Mouse (Mus musculus): ENCODE measurements around the gene Hoxd4.

The Hoxd4 gene

DNA sequence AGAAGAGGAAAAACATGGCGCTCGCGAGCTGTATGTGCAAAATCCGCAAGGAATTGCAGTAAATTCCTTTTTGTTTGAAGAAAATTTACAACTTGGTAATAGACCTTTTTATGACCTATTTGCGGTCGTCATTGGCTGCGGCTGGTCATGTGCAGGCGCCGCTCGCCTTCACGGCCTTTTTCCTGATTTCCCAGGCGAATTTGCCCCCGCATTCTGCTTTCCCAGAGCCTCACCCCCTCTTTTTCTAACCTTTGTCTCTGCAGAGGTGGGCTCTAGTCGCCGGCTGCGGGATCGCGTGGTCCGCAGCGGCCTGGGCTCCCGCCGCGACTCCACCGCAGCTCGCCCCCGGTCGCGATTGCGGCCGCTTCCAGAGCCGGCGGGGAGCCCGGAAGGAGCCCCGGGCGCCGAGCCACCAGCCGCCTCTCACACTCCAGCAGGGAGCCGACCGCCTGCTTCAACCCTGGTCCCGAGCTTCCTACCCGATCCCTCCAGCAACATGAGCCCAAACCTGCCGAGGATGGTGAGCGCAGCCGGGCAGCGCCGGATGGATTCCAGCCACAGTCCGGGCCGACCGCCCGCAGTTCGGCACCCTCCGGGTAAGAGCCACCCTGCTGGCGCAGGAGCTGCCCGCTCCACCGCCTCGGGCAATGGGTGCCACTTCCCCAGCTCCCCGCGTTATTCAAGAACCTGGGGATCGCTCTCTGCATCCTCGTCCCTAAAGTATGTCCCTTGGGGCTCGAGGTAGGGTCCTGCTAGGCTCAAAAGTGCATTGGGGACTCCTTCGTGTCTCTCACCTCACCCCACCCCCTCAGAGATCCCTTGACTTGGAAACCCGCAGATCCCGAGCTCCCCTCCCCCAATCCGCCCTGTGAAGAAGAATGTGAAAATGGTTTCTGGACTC lies at the start of gene Hoxd4, which contains the start of gene Hoxd3:
Gene Hoxd4, plus strand, starts transcription at position 209 of the 901 bp plus-strand sequence.
Gene Hoxd3, plus strand, starts transcription at position 207 of the 901 bp plus-strand sequence.
- no peak for ATAC-seq (ENCODE audit: low TSS enrichment)

DNA sequence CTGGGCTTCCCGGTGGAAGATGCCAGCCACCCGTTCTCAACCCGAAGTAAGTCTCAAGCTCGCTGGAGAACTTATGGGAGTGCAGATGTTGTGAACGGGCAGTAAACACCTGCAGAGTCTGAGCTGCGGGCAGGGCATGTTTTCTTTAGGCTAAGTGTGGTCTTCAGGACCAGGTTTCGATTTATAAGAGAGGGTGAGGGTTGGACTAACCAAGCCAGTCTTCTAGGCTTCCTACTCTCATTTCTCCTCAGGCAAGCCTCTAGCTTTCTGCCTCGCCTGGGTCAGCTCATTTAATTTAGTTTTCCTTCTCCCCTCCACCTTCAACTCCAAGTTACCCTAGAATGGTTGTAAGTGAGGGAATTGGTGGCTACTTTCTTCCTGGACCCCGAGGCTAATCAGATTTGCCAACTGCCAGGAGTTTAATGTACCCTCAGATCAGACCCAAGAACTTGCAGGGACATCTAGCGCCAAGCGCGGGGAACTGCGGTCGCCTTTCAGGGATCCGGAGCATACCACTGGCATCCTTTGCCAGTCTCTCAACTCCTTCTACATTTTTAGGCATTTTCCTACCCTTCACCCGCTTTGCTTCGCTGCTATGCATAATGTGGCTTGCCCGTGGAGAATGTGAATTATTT lies 48.3 kb upstream of the Hoxd4 start:
- ATAC-seq (ENCODE audit: low TSS enrichment): peak; percentile 85

DNA sequence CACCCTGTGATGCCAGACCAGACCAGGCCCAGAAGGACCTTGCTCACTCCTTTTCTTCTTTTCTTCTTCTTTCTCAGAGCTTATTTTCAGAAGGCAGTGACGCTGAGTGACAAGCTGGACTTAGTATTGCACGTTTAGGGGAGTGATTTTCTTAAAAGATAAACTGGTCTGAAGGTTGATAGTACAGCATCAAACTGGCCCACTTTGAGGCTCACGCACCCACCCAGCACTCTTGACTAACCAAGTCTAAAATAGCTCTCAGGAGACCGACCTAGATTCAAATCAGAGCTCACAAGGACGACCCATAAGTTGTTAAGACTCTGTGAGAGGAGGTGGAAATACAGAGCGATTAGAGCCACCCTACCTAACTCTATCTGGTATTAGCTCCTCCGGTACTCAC lies 45.3 kb upstream of the Hoxd4 start:
- ATAC-seq (ENCODE audit: low TSS enrichment): no peak

DNA sequence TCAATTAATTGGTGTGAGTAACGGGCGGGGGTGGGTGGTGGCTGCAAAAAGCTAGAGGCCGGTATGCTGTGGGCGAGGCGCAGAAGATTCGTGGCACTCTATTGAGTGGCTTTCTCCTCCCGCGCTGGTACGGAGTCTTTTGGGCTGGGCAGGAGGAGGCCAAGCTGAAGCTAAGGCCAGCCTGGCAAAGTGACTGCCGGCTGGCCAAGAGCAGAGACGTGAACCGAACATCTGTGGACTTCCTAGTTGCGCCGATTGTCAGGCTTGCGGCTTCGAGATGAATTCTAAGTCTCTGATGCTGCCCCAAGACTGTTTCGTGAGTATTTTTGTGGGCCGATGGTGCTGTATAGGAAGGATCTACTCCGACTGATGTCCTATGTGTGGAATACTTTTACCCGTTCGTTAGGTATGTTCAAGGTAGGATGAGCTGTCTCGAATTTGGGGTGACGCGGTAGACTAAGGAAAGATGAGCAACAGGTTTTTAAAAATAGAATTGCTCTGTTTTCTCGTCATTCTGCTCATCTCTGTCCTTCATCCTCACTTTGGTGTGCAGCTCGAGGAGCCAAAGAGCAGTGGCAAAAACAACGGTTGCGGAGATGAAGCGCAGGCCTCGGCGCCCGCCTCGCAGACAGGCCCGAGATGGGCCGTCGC lies 44.4 kb upstream of the Hoxd4 start:
- ATAC-seq (ENCODE audit: low TSS enrichment): no peak

DNA sequence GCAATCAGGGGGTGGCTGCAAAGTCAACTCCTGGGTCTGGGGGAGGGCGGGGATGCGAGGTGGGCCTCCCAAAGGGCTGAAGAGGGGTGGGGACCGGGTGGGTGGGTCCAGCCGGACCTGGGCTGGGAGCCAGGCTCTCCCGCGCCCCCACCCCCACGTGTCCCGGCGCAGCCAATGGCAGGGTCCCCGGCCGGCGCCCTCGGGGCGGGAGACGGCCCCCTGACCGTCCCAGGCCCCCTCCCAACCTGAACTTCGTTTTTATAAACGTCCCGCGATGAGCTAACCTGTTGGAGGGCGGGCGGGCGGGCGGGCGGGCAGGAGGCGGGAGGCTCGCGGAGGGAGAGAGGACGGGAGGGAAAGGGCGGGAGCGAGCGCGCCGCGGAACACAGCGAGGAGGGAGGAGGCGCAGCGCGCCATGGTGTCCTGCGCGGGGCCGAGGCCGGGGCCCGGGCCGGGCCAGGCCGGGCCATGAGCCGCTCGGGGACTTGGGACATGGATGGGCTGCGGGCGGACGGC lies 43.8 kb upstream of the Hoxd4 start, which contains the start of gene Hoxd13:
Gene Hoxd13, plus strand, starts transcription at position 469 of the 516 bp plus-strand sequence.
- ATAC-seq (ENCODE audit: low TSS enrichment): no peak

DNA sequence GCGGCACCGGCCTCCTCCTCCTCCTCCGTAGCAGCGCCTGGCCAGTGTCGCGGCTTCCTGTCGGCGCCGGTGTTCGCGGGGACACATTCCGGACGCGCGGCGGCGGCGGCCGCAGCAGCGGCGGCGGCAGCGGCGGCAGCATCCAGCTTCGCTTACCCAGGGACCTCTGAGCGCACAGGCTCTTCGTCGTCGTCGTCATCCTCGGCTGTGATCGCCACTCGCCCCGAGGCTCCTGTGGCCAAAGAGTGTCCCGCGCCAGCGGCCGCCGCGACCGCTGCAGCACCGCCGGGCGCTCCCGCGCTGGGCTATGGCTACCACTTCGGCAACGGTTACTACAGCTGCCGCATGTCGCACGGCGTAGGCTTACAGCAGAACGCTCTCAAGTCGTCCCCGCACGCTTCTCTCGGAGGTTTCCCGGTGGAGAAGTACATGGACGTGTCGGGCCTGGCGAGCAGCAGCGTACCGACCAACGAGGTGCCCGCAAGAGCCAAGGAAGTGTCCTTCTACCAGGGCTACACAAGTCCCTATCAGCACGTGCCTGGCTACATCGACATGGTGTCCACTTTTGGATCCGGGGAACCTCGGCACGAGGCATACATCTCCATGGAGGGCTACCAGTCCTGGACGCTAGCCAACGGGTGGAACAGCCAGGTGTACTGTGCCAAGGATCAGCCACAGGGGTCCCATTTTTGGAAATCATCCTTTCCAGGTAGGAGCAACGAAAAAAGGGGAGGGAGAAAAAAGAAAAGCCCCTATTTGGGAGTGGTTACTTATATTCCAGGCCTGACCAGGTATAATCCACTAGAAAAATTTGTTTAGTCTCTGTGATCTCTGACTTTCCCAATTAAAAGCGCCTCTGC lies 43.1 kb upstream of the Hoxd4 start:
- ATAC-seq (ENCODE audit: low TSS enrichment): no peak

DNA sequence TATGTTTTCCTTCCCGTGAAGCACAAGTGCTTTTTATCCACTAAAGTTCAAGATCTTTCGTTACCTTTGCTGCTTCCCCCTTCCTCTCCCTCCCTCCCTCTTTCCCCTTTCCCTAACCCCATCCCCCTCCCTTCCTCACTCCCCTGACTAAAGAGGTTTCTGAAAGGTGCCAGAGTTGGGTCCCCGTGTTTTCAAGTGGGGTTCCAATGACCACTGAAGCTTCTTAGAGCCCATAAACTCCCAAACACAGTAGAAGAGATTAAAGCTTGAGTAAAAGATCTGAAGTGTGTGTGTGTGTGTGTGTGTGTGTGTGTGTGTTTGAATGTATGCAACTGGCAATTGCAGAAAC lies 42.5 kb upstream of the Hoxd4 start:
- ATAC-seq (ENCODE audit: low TSS enrichment): no peak

DNA sequence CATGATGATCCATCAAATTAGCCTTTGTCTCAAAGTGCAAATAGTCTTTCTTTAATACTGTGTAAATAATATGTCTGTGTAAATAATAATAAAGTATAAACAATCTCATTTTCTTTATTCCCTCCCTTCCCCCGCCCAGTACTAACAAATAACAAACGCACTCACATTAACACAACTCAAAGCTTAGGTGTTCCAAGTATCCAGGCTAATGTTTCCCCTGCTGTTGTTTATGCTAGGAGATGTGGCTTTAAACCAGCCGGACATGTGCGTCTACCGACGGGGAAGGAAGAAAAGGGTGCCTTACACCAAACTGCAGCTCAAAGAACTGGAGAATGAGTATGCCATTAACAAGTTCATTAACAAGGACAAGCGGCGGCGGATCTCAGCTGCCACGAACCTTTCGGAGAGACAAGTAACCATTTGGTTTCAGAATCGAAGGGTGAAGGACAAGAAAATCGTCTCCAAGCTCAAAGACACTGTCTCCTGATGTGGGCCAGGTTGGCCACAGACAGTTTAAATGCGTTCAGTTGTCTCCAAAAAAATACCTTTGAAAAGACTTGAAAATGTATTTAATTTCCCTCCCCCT lies 42.0 kb upstream of the Hoxd4 start:
- no peak for ATAC-seq (ENCODE audit: low TSS enrichment)

DNA sequence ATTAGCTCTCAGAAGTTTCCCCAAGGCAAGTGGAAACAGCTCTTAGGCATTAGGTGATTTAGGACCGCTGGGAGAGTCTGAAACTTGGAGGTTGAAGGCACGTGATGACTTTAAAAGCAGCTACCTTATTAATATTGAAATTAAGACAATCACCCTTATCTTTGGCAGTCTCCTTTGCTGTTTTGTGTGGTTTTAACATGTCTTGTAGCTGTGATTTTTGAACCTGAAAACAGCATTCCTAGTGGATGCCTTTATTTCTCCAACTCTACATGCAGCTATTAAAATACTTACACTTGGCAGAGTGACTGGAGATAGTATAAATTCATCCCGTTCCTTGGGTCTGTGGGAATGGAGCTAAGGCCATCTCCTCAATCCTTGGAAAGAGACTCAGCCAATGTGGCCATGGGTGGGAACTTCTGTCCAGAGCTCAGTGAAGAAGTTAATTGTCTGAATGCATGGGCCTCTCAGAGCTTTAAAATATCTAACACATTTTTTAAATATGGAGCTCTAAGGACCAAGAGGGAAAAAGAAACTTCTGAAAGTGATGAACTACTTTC lies 41.0 kb upstream of the Hoxd4 start:
- ATAC-seq (ENCODE audit: low TSS enrichment): no peak

DNA sequence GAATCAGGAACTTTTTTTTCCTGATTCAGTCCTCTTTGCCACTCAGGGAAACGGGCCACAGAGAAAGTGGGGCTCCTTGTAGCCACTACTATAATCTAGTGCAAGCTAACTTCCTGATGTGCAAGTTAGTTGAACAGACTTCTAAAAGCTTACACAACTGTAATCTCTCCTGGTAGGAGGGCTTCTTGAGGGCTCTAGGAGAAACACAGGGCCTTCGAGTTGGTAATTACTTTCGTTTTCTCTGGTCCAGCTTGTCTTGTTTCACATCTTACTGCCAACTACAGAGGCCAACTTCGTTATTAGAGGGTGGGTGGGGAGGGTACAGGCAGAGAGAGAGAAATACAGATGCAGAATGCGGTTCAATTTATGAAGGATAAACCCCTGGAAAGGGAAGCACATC lies 39.9 kb upstream of the Hoxd4 start:
- no peak for ATAC-seq (ENCODE audit: low TSS enrichment)

DNA sequence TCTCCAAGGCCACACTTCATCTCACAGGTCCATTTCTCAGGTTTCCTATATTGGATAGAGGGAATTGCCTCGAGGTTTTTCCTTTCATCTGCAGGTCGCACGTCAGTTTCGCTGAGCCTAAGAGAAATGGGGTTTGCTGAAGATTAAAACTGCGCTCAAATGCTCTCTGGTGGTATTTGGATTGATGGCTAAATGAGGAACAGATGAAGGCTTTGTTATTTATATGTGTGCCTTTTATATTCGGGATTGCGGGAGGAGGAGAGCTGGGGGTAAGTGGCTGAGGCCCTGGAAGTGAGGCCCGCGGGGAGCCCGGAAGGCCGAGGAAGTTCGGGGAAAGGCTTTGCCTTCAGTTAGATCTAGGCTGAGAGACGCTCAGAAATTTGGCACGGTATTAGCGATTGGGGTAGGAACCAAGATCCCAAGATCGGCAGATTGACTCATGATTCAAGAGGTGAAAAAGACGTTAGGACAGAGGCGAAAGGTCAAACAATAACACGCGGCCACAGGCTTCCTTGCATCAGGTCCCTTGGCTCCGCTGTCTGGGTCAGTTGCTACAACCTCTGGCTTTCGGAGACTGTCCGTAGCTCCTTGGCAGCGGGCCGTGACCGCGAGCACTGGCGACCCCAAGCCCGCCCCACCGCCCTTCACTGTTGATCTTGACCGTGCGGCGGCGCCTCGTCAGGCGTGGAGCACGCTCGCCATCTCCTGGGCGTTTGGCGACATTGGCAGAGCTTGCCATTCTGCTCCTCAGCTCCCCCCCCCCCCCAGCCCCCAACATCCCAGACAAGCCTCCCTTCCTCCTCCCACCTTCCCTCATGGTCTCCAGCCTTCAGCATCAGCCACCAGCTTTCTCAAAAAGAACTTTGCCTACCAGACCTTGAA lies 39.0 kb upstream of the Hoxd4 start:
- no peak for ATAC-seq (ENCODE audit: low TSS enrichment)

DNA sequence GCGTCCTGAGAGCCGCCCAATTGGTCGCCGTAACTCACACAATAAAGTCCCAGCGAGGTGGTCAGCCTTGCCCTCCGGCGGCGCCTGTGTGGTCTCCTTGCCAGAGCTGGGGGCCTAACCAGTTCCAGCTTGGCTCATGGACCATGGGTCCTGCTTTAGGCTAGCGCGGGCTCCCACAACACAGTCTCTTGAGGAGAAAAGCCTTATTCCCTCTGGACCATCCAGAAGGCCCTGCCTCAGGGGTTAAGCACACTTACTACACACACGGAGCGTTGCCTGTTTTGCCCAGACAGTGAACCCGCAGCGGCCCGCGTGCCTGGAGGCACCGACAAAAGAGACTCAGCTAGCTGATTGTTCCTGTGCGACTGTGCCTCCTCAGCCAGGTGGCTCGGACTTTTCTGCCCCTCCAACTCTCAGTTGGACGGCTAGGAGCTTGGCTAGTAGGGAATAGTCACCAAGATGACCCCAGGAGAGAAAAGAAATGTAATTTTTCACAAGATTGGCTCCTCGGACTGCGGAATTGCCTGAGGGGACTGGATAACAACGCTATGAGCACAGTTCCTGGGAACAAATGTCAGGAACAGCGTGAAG lies 37.8 kb upstream of the Hoxd4 start:
- ATAC-seq (ENCODE audit: low TSS enrichment): no peak

DNA sequence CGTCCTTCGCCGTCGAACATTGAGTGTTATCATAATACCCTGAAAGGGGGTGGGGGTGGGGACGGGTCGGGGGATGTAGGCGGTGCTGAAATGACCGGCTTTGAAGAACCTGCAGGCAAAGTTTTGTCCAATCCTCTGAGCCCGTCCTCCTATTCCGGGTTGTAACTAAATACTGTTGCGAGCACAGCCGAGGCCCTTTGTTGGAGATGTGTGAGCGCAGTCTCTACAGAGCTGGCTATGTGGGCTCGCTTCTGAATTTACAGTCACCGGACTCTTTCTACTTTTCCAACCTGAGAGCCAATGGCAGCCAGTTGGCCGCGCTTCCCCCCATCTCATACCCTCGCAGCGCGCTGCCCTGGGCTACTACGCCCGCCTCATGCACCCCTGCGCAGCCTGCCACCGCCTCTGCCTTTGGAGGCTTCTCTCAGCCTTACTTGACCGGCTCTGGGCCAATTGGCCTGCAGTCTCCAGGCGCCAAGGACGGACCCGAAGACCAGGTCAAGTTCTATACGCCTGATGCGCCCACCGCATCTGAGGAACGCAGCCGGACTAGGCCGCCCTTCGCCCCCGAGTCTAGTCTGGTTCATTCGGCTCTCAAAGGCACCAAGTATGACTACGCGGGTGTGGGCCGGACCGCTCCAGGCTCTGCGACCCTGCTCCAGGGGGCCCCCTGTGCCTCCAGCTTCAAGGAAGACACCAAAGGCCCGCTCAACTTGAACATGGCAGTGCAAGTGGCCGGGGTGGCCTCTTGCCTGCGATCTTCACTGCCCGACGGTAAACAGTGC lies 36.7 kb upstream of the Hoxd4 start, which contains the start of gene Hoxd12:
Gene Hoxd12, plus strand, starts transcription at position 133 of the 785 bp plus-strand sequence.
- no peak for ATAC-seq (ENCODE audit: low TSS enrichment)

DNA sequence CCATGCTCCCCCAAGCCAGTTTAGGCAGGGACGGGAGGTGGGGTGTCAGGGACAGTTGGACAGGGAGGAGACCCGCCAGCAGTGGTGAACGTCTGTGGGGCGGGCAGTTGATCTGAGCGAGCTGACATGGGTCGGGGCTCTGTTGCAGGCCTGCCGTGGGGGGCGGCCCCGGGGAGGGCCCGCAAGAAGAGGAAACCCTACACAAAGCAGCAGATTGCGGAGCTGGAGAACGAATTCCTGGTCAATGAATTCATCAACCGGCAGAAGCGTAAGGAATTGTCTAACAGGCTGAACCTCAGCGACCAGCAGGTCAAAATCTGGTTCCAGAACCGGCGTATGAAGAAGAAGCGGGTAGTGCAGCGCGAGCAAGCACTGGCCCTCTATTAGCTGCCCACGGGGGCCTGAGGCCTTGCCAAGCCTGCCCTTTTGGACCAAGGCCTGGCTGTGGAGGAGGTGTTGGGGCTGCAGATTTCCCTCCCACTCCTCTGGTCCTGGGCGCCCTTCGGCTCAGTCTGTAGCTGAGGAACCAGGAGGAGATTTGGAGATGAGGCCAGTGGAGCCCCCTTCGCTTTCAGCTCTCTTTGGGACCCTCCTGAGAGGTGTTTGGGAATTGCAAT lies 36.0 kb upstream of the Hoxd4 start:
- ATAC-seq (ENCODE audit: low TSS enrichment): no peak

DNA sequence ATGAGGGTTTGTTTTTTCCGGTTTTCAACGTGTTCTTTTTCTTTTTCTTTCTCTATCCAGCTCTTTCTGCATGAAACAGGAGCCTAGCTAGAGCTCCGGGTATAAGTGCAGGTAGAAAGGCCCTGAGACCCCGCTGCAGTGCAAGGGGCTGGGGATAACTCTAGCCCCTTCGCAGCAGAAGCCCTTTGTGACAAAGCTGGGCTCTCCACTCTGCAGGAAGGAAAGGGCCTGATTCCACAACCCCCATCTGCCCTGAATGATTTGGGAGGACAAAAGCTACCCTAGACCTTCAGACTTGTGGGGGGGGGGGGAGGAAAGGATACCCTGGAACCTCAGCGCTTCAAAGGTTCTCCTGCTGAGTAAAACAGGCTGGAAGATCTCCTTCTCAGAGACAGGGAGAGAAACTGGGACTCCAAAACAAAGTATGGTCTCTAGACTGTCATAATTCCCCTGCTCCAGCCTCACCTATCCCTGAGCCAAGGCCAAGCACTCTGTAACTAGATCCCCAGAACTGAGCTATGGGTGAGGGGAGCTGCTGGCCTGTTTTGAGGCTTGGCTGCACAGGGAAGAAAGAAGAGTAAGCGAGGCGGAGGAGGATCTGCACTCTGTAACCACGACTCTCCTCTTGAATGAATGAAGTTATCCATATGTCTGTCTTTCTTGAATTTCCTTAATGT lies 35.2 kb upstream of the Hoxd4 start:
- ATAC-seq (ENCODE audit: low TSS enrichment): no peak

DNA sequence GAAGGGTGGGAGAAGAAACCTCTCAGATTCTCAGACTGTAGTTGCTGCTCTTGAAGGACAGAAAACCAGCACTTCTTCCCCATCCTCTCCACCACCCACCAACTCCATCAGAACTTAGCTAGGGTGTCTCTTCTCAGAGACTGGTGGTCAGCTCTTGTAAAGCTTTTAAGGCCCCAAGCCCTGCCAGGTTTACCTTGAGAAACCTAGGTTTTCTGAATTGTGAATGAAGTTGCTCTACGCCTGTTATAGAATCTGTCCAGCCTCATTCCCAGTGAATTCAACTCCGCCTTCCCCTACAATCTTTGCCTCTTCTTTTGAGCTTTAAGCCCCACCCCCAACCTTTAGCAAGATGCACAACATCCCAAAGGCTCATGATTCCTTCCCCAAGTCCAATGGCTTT lies 34.6 kb upstream of the Hoxd4 start:
- no peak for ATAC-seq (ENCODE audit: low TSS enrichment)

DNA sequence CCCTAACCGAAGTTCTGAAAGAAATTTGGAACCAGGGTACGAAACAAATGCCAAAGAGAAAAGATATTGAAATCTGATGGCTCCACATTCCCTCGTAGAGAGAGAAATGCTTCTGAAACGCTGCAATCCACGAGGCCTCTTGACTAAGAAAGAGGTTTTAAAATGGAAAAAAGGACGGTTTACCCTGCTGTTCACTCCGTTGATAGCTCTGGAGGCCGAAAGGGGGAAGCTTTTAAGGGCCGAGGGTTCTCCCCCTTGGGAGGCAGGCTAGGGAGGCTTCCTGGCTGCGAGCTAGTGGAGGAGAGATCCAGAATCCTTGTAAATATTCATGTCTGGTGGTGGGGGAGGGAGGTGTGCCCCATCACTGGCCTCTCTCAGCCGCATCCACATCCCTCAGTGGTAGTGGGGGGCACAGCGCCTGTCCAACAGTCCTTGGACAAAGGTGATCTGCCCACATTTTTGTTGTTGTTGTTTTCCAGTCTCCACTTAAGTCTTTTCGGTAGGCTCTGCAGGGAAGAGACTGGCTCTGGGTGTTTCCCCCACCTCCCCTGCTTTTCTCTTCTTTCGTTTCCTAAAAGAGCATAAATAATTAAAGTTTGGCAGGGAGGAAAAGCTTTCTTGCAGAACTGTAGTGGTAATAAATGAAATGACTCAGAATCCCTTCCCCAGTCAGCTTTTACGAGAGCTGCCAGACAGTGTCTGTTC lies 32.7 kb upstream of the Hoxd4 start, which contains the start of gene Hoxd11:
Gene Hoxd11, plus strand, starts transcription at position 667 of the 705 bp plus-strand sequence.
- ATAC-seq (ENCODE audit: low TSS enrichment): no peak
